Mouse (Mus musculus) stomach, embryonic 15.5 days (tissue): ENCODE measurements at regions not wholly inside any gene's neighbourhood (a gene's known extent, or its start where the extent isn't known, plus 50 kb on each side); places are given as distances from the start of the nearest gene placed in this dataset.

Source experiments
- ATAC-seq: fragments of 200-750 bp; cut with Nextera tagmentation; 2 replicates; pipeline ENCODE4 v1.8.0; 2017; ENCODE audit warnings: low read depth, moderate number of reproducible peaks, moderate TSS enrichment; ENCODE audit not compliant: insufficient read depth, low FRiP score
- H3K27ac ChIP-seq: fragments of 300-500 bp; sonication (generic); 2 replicates; pipeline ENCODE4 v1.5.1; 2015; ENCODE audit warnings: mild to moderate bottlenecking, inconsistent platforms
- H3K27me3 ChIP-seq: fragments of 300-500 bp; sonication (generic); replicated peaks from 2 replicates; pipeline ENCODE4 v1.6.1; 2015; ENCODE audit warnings: inconsistent platforms
- H3K36me3 ChIP-seq: fragments of 300-500 bp; sonication (generic); 2 replicates; pipeline ENCODE4 v1.6.1; 2015; ENCODE audit warnings: inconsistent platforms
- H3K4me1 ChIP-seq: fragments of 300-500 bp; sonication (generic); 2 replicates; pipeline ENCODE4 v1.6.1; 2015; ENCODE audit warnings: inconsistent platforms
- H3K4me2 ChIP-seq: fragments of 300-500 bp; sonication (generic); 2 replicates; pipeline ENCODE4 v1.6.1; 2015; ENCODE audit warnings: mild to moderate bottlenecking, inconsistent platforms
- H3K4me3 ChIP-seq: fragments of 300-500 bp; sonication (generic); replicated peaks from 2 replicates; pipeline ENCODE4 v1.5.1; 2015; ENCODE audit warnings: inconsistent platforms
- H3K9ac ChIP-seq: fragments of 300-500 bp; sonication (generic); 2 replicates; pipeline ENCODE4 v1.6.1; 2015; ENCODE audit warnings: inconsistent platforms
- H3K9me3 ChIP-seq: fragments of 300-500 bp; sonication (generic); 2 replicates; pipeline ENCODE4 v1.6.1; 2016; ENCODE audit warnings: inconsistent platforms
- WGBS: fragments of 180-500 bp; shearing (Covaris S2); methylation state at CpG from one replicate; pipeline ENCODE4 v1.1.7; 2015; 5-methylcytosine and 5-hydroxymethylcytosine counted together

GRCm38 (mm10) chr10:30132243-30132642 is 68.1 kb downstream of the Cenpw start:
- H3K27ac ChIP-seq, result no peak overlapping the region
- H3K4me1 ChIP-seq, result no peaks in the 10 kb centered on the region
- no peak overlapping the region for H3K4me2 ChIP-seq
- H3K4me3 ChIP-seq, result no peak overlapping the region
- H3K9ac ChIP-seq, result no peak overlapping the region
- no peaks in the 10 kb centered on the region for H3K27me3 ChIP-seq
- no peaks in the 10 kb centered on the region for H3K36me3 ChIP-seq
- H3K9me3 ChIP-seq, result no peaks in the 10 kb centered on the region
- ATAC-seq, result no peak

GRCm38 (mm10) chr10:30110341-30110740 is 90.0 kb downstream of the Cenpw start:
- no peaks in the 10 kb centered on the region for H3K9me3 ChIP-seq
- no peaks in the 10 kb centered on the region for H3K4me1 ChIP-seq
- no peaks in the 10 kb centered on the region for H3K27me3 ChIP-seq
- H3K9ac ChIP-seq, result no peak overlapping the region
- H3K27ac ChIP-seq, result no peak overlapping the region
- H3K4me3 ChIP-seq, result no peak overlapping the region
- 64% methylated on average over 3 of the region's 3 CpGs for WGBS
- ATAC-seq, result no peak
- H3K4me2 ChIP-seq, result no peak overlapping the region
- no peaks in the 10 kb centered on the region for H3K36me3 ChIP-seq

GRCm38 (mm10) chr10:30102443-30102842 is 97.9 kb downstream of the Cenpw start:
- H3K9me3 ChIP-seq, result no peaks in the 10 kb centered on the region
- no peaks in the 10 kb centered on the region for H3K4me1 ChIP-seq
- H3K36me3 ChIP-seq, result no peaks in the 10 kb centered on the region
- H3K4me2 ChIP-seq, result no peak overlapping the region
- ATAC-seq, result no peak
- no peak overlapping the region for H3K27ac ChIP-seq
- H3K4me3 ChIP-seq, result no peak overlapping the region
- no peak overlapping the region for H3K9ac ChIP-seq
- H3K27me3 ChIP-seq, result no peaks in the 10 kb centered on the region

GRCm38 (mm10) chr10:30094603-30095002 is 105.8 kb downstream of the Cenpw start:
- H3K4me2 ChIP-seq, result no peak overlapping the region
- ATAC-seq, result no peak
- no peak overlapping the region for H3K9ac ChIP-seq
- H3K27ac ChIP-seq, result no peak overlapping the region
- no peak overlapping the region for H3K4me3 ChIP-seq
- H3K36me3 ChIP-seq, result no peaks in the 10 kb centered on the region
- no peaks in the 10 kb centered on the region for H3K4me1 ChIP-seq
- no peaks in the 10 kb centered on the region for H3K9me3 ChIP-seq
- no peaks in the 10 kb centered on the region for H3K27me3 ChIP-seq

- Histone ChIP-seq H3K27me3 (no peaks in the 10 kb centered on the region), H3K4me1 (no peaks in the 10 kb centered on the region), H3K36me3 (no peaks in the 10 kb centered on the region), H3K27ac (no peak overlapping the region), H3K9ac (no peak overlapping the region), H3K4me2 (no peak overlapping the region), H3K9me3 (no peaks in the 10 kb centered on the region), H3K4me3 (no peak overlapping the region)
- ATAC-seq, result no peak
- WGBS, result 11% methylated on average over 1 of the region's 1 CpGs
These were observed 108.8 kb downstream of the Cenpw start for GRCm38 (mm10) chr10:30091549-30091948.

- H3K9ac ChIP-seq, result no peak overlapping the region
- ATAC-seq, result no peak; the same call in 1 of the 2 replicates
- H3K4me3 ChIP-seq, result no peak overlapping the region
- H3K9me3 ChIP-seq, result no peaks in the 10 kb centered on the region
- H3K27ac ChIP-seq, result no peak overlapping the region
- H3K27me3 ChIP-seq, result no peaks in the 10 kb centered on the region
- H3K4me1 ChIP-seq, result no peaks in the 10 kb centered on the region
- WGBS, result 37% methylated on average over 7 of the region's 7 CpGs
- no peak overlapping the region for H3K4me2 ChIP-seq
- H3K36me3 ChIP-seq, result no peaks in the 10 kb centered on the region
These were observed 111.0 kb downstream of the Cenpw start for GRCm38 (mm10) chr10:30089406-30089805.

- no peak for ATAC-seq
- H3K27ac ChIP-seq, result no peak overlapping the region
- no peaks in the 10 kb centered on the region for H3K9me3 ChIP-seq
- no peak overlapping the region for H3K9ac ChIP-seq
- H3K27me3 ChIP-seq, result no peaks in the 10 kb centered on the region
- H3K36me3 ChIP-seq, result no peaks in the 10 kb centered on the region
- no peak overlapping the region for H3K4me2 ChIP-seq
- WGBS, result 88% methylated on average over 5 of the region's 5 CpGs
- H3K4me1 ChIP-seq, result no peaks in the 10 kb centered on the region
- no peak overlapping the region for H3K4me3 ChIP-seq
These were observed 115.3 kb downstream of the Cenpw start for GRCm38 (mm10) chr10:30085059-30085458.

GRCm38 (mm10) chr10:30066692-30067091 is 133.7 kb downstream of the Cenpw start:
- H3K27ac ChIP-seq, result no peak overlapping the region
- H3K4me1 ChIP-seq, result no peaks in the 10 kb centered on the region
- H3K9ac ChIP-seq, result no peak overlapping the region
- H3K36me3 ChIP-seq, result no peaks in the 10 kb centered on the region
- no peaks in the 10 kb centered on the region for H3K27me3 ChIP-seq
- H3K4me3 ChIP-seq, result no peak overlapping the region
- no peak overlapping the region for H3K4me2 ChIP-seq
- H3K9me3 ChIP-seq, result no peaks in the 10 kb centered on the region
- 56% methylated on average over 2 of the region's 2 CpGs for WGBS
- ATAC-seq, result no peak

GRCm38 (mm10) chr10:30030621-30031020 is 169.7 kb downstream of the Cenpw start:
- no peaks in the 10 kb centered on the region for H3K4me1 ChIP-seq
- H3K4me2 ChIP-seq, result no peak overlapping the region
- WGBS, result 54% methylated on average over 4 of the region's 4 CpGs
- H3K9ac ChIP-seq, result no peak overlapping the region
- no peak overlapping the region for H3K4me3 ChIP-seq
- no peaks in the 10 kb centered on the region for H3K9me3 ChIP-seq
- no peaks in the 10 kb centered on the region for H3K27me3 ChIP-seq
- H3K27ac ChIP-seq, result no peak overlapping the region
- ATAC-seq, result no peak
- no peaks in the 10 kb centered on the region for H3K36me3 ChIP-seq

GRCm38 (mm10) chr10:30002950-30003636 is 197.3 kb downstream of the Cenpw start:
- Histone ChIP-seq H3K4me2 (no peak overlapping the region), H3K36me3 (no peaks in the 10 kb centered on the region), H3K27ac (no peak overlapping the region), H3K4me3 (no peak overlapping the region), H3K9me3 (no peaks in the 10 kb centered on the region), H3K9ac (no peak overlapping the region), H3K4me1 (no peaks in the 10 kb centered on the region), H3K27me3 (no peaks in the 10 kb centered on the region)
- WGBS, result 43% methylated on average over 6 of the region's 6 CpGs
- no peak; the same call in 1 of the 2 replicates for ATAC-seq

- no peaks in the 10 kb centered on the region for H3K27me3 ChIP-seq
- no peaks in the 10 kb centered on the region for H3K4me1 ChIP-seq
- H3K4me2 ChIP-seq, result no peak overlapping the region
- no peaks in the 10 kb centered on the region for H3K36me3 ChIP-seq
- ATAC-seq, result peak; percentile 63; the same call in 1 of the 2 replicates
- 54% methylated on average over 2 of the region's 2 CpGs for WGBS
- no peak overlapping the region for H3K4me3 ChIP-seq
- H3K9me3 ChIP-seq, result no peaks in the 10 kb centered on the region
- no peak overlapping the region for H3K9ac ChIP-seq
- no peak overlapping the region for H3K27ac ChIP-seq
These were observed 199.5 kb downstream of the Cenpw start for GRCm38 (mm10) chr10:30000836-30001235.

- Histone ChIP-seq H3K4me1 (no peaks in the 10 kb centered on the region), H3K36me3 (no peaks in the 10 kb centered on the region), H3K4me2 (no peak overlapping the region), H3K9me3 (no peaks in the 10 kb centered on the region), H3K4me3 (no peak overlapping the region), H3K27me3 (no peaks in the 10 kb centered on the region), H3K27ac (no peak overlapping the region), H3K9ac (no peak overlapping the region)
- no peak for ATAC-seq
- 39% methylated on average over 2 of the region's 2 CpGs for WGBS
These were observed 218.8 kb downstream of the Cenpw start for GRCm38 (mm10) chr10:29981539-29981938.
